Mouse (Mus musculus) cortical plate, adult 2 months (tissue): Measurements from ENCODE around the gene Banf1.

Source experiments
- CTCF ChIP-seq: fragments of 200-500 bp; IDR thresholded peaks from 2 replicates; pipeline ENCODE4 v1.5.1; 2011; ENCODE audit warnings: mild to moderate bottlenecking, control low read depth, low read length; ENCODE audit not compliant: insufficient read depth; ENCODE audit errors: extremely low read depth
- POLR2A ChIP-seq: fragments of 200-500 bp; IDR thresholded peaks from 2 replicates; pipeline ENCODE4 v1.6.1; 2011; ENCODE audit warnings: mild to moderate bottlenecking, low read length, control low read depth; ENCODE audit not compliant: insufficient read depth; ENCODE audit errors: extremely low read depth

GRCm38 (mm10) chr19:5323801-5324200 lies 43.2 kb downstream of the Banf1 start:
- TF ChIP-seq CTCF (no peak), POLR2A (no peak)
